Mouse (Mus musculus) ES-E14 (cell line): ENCODE data around the gene Mesp1. TPM values are rescaled to one million over a fixed set of nuclear protein-coding genes. Genes with fewer than 3 reads are reported as not detected.

Experiments
- DNase-seq: peaks from one replicate; pipeline ENCODE4 v3.0.0-alpha.2; 2013; ENCODE audit warnings: low read depth, low spot score
- H3K27ac ChIP-seq: 2 replicates; pipeline ENCODE4 v1.5.1; 2012; ENCODE audit warnings: low read depth, mild to moderate bottlenecking, low read length, moderate library complexity, mixed read lengths; ENCODE audit not compliant: poor library complexity, insufficient read depth, severe bottlenecking
- H3K36me3 ChIP-seq: 2 replicates; pipeline ENCODE4 v1.6.1; 2012; ENCODE audit warnings: mild to moderate bottlenecking, low read length, moderate library complexity, mixed read lengths; ENCODE audit not compliant: control insufficient read depth, poor library complexity, insufficient read depth, severe bottlenecking
- H3K4me1 ChIP-seq, 2 experiments: fragments of 150-350 bp in 1 of 2; sonication (generic) in 1 of 2; 2 replicates each; pipeline ENCODE4 v1.6.1; 2012; ENCODE audit warnings: low read length in 2 of 2, mild to moderate bottlenecking in 1 of 2, mixed read lengths in 1 of 2; ENCODE audit not compliant: control insufficient read depth in 2 of 2, insufficient read depth in 2 of 2, poor library complexity in 1 of 2
- H3K4me3 ChIP-seq, 2 experiments: fragments of 150-350 bp in 1 of 2; sonication (generic) in 1 of 2; 2 replicates each; pipeline ENCODE4 v1.5.1; 2012; ENCODE audit warnings: low read length in 2 of 2, low read depth in 1 of 2, mild to moderate bottlenecking in 1 of 2, mixed read lengths in 1 of 2; ENCODE audit not compliant: insufficient read depth in 1 of 2, poor library complexity in 1 of 2, severe bottlenecking in 1 of 2
- H3K9ac ChIP-seq: 2 replicates; pipeline ENCODE4 v1.6.1; 2012; ENCODE audit warnings: low read depth, mild to moderate bottlenecking, low read length, mixed read lengths; ENCODE audit not compliant: poor library complexity, insufficient read depth, severe bottlenecking
- H3K9me3 ChIP-seq: fragments of 150-350 bp; sonication (generic); 2 replicates; pipeline ENCODE4 v1.6.1; 2012; ENCODE audit warnings: low read depth, mild to moderate bottlenecking, low read length; ENCODE audit not compliant: control insufficient read depth, insufficient read depth
- CHD2 ChIP-seq: IDR thresholded peaks from 2 replicates; pipeline ENCODE4 v1.6.1; 2014; ENCODE audit warnings: mild to moderate bottlenecking, low read depth, low read length, inconsistent platforms
- HCFC1 ChIP-seq: IDR thresholded peaks from 2 replicates; pipeline ENCODE4 v1.6.1; 2012; ENCODE audit warnings: low read length, inconsistent platforms, borderline replicate concordance; ENCODE audit not compliant: insufficient read depth
- MAFK ChIP-seq: IDR thresholded peaks from 2 replicates; pipeline ENCODE4 v1.6.1; 2014; ENCODE audit warnings: mild to moderate bottlenecking, low read depth, low read length, inconsistent platforms; ENCODE audit not compliant: insufficient read depth
- ZC3H11A ChIP-seq: IDR thresholded peaks from 2 replicates; pipeline ENCODE4 v1.6.1; 2012; ENCODE audit warnings: low read depth, mild to moderate bottlenecking, inconsistent platforms, low read length, borderline replicate concordance
- ZNF384 ChIP-seq: IDR thresholded peaks from 2 replicates; pipeline ENCODE4 v1.6.1; 2012; ENCODE audit warnings: low read depth, low read length, inconsistent platforms
- in situ Hi-C, 2 experiments: fragments of 600-800 bp; cut with MboI; formaldehyde crosslinking; loops; one replicate each; pipeline ENCODE4 v1.15.1; 2025; ENCODE audit warnings: low sequenced_read_pairs in 2 of 2, inconsistent platforms in 1 of 2; ENCODE audit not compliant: unreplicated experiment in 2 of 2
- total RNA-seq: library from RNA; depleted of rRNA; stranded (reverse); fragments of 300-350 nt; gene quantifications from 2 replicates; pipeline ENCODE4 v1.2.3, GENCODE M21; 2012

The Mesp1 gene
- total RNA-seq, 1 experiment: 0.27 TPM

DNA sequence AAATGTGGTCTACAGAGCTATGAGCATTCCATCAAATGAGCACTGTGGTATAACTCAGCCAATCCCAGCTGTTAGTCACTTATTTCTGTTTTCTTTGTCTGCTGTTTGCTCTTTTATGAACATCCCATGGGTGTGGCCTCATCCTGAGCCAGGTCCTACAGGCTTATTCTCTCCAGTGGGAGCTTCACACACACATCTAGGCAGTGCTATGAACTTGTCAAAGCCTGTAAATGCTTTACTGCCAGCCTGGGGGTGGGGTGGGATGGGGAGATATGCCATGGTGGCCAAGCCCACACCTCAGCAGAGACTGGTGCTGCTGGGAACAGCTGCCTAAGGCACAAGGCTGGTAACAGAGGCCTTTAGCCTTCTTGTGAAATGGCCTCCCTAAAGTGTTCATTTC, 39.4 kb upstream of the Mesp1 start:
- H3K9me3 ChIP-seq: no peaks in the 10 kb centered on the region
- H3K4me3 ChIP-seq: no peak overlapping the region
- H3K9ac ChIP-seq: no peak overlapping the region
- in situ Hi-C loops: no loop called here
- H3K27ac ChIP-seq: no peak overlapping the region
- no peak for TF ChIP-seq HCFC1
- no peak for TF ChIP-seq CHD2
- TF ChIP-seq MAFK: no peak
- no peak for TF ChIP-seq ZNF384
- TF ChIP-seq ZC3H11A: no peak
- no peaks in the 10 kb centered on the region; the same call in 1 of the 2 replicates for H3K36me3 ChIP-seq
- H3K4me1 ChIP-seq: no peaks in the 10 kb centered on the region
- no peak for DNase-seq

DNA sequence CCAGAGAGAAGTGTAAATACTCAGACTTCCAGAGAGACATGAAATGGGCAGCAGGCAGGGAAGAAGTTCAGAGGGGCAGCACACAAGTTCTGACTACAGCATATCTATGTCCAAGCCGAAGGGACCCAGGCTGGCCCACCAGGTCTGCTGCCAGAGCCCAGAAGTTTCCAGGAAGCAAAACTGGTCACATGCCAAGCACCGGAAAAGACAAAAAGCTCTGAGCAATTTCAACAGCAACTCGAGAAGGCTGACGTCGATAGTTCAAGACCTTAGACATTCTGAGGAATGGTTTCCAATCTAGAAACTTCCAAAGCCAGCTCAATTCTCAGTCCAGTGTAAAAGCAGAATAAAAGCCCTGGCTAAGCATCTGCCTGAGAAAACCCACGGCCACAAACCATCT, 38.0 kb upstream of the Mesp1 start:
- Histone ChIP-seq H3K9me3 (no peaks in the 10 kb centered on the region), H3K9ac (no peak overlapping the region), H3K4me1 (no peaks in the 10 kb centered on the region), H3K27ac (no peak overlapping the region), H3K36me3 (peaks cover under 1% of the 10 kb centered on the region; the same call in 1 of the 2 replicates), H3K4me3 (no peak overlapping the region)
- DNase-seq: no peak
- in situ Hi-C loops: no loop called here
- TF ChIP-seq HCFC1 (no peak), MAFK (no peak), ZNF384 (no peak), CHD2 (no peak), ZC3H11A (no peak)

DNA sequence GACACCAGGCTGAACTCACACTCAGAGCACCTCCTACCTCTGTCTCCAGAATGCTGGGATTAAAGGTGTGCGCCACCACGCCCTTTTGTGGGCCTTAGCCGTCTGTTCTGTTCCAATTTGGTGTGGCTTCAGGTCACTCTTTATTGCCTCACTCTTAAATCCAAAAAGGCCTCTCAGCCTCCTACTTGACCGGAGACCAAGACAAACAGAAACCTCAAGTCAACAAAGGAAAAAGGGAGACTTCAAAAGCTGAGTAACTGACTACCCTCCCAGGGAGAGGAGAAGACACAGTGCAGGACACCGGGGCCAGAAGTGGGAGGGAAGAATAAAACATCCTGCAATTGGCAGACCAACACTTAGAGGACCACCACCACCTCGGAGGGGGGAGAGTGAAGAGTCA, 37.6 kb upstream of the Mesp1 start:
- in situ Hi-C loops: no loop called here
- no peak overlapping the region for H3K4me3 ChIP-seq
- H3K36me3 ChIP-seq: peaks cover 2% of the 10 kb centered on the region; the same call in 1 of the 2 replicates

DNA sequence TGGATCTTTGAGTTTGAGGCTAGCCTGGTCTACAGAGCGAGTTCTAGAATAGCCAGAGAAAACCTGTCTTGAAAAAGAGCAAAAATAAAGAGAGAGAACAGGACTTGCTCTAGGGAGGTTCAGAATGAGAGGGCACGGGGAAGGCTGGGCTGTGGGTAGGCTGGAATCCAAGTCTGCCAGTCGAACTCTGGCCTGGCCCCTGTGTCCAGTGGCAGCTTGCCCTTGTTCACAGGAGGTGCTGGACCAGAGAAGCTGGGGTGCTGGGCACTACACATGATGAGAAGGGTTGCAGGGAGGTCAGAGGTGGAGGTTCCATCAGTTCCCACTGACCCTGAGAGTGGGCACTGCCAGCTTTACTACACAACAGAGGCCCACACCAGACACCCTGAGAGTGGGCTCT, 34.8 kb upstream of the Mesp1 start:
- Histone ChIP-seq H3K4me1 (no peaks in the 10 kb centered on the region), H3K9ac (no peak overlapping the region), H3K9me3 (no peaks in the 10 kb centered on the region), H3K36me3 (peaks cover 2% of the 10 kb centered on the region; the same call in 1 of the 2 replicates), H3K27ac (no peak overlapping the region), H3K4me3 (no peak overlapping the region)
- no peak for TF ChIP-seq ZNF384
- TF ChIP-seq CHD2: no peak
- TF ChIP-seq ZC3H11A: no peak
- TF ChIP-seq HCFC1: no peak
- TF ChIP-seq MAFK: no peak
- in situ Hi-C loops: no loop called here
- no peak for DNase-seq

More for the DNA sequence above, 37.6 kb upstream of the Mesp1 start:
- DNase-seq: no peak
- TF ChIP-seq HCFC1 (no peak), MAFK (no peak), ZC3H11A (no peak), ZNF384 (no peak), CHD2 (no peak)
- no peaks in the 10 kb centered on the region for H3K9me3 ChIP-seq
- H3K27ac ChIP-seq: no peak overlapping the region
- H3K9ac ChIP-seq: no peak overlapping the region
- no peaks in the 10 kb centered on the region for H3K4me1 ChIP-seq

DNA sequence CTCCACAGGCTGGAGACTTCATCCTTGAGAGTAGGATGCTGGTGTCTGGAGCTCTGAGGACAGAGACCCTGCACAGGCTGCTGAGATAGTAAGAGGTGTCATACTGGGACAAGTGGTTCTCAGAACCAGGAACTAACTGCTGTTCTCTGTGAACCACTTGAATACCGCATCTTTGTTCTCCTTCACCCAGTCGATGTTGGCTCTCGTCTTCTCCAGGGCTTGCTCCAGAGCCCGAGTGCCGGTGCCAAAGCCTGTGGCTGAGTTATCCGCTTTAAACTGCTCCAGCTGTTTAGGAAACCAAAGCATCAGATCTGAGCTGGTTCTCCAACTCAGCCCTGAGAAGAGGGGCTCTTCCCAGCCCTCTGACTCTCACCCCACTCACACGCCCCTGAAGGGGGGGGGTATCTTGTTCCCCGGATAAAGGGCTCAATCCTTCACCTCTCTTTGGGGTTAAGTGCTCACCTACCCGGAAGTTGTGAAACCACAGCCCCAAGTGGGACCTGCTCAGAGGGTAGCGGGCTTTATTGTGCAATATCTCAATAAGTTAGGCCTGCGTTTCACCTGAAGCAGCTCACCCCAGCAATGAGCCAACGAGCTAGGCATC, 28.6 kb upstream of the Mesp1 start:
- DNase-seq: no peak
- H3K4me1 ChIP-seq: peaks cover 8 to 24% of the 10 kb centered on the region in 2 experiments
- H3K27ac ChIP-seq: peak overlapping the region; percentile 10; the same call in 1 of the 2 replicates
- no peak for TF ChIP-seq CHD2
- no peak for TF ChIP-seq ZC3H11A
- no peak for TF ChIP-seq ZNF384
- no peak for TF ChIP-seq MAFK
- TF ChIP-seq HCFC1: no peak
- no peak overlapping the region for H3K4me3 ChIP-seq
- H3K9me3 ChIP-seq: no peaks in the 10 kb centered on the region
- in situ Hi-C loops: no loop called here
- H3K36me3 ChIP-seq: peaks cover 2% of the 10 kb centered on the region; the same call in 1 of the 2 replicates
- H3K9ac ChIP-seq: no peak overlapping the region
